Mouse (Mus musculus) forebrain, embryonic 11.5 days (tissue): ENCODE measurements around the gene Lrrc7. TPM values are rescaled to one million over a fixed set of nuclear protein-coding genes. Genes with fewer than 3 reads are reported as not detected.
"Not testable (repeated sequence)": the region's sequence is repeated elsewhere in the genome, so short reads cannot be mapped to it uniquely, and the experiment has no call there.

ENCODE experiments used
- ATAC-seq: fragments of 200-750 bp; cut with Nextera tagmentation; replicated peaks from 2 replicates; pipeline ENCODE4 v1.8.0; 2017; ENCODE audit warnings: moderate TSS enrichment; ENCODE audit not compliant: low FRiP score
- DNase-seq: peaks from one replicate; pipeline ENCODE4 v3.0.0-alpha.2; 2017; ENCODE audit warnings: low spot score
- H3K27ac ChIP-seq: fragments of 300-500 bp; sonication (generic); 2 replicates; pipeline ENCODE4 v1.5.1; 2014; ENCODE audit warnings: low read depth, low read length
- H3K27me3 ChIP-seq: fragments of 300-500 bp; sonication (generic); 2 replicates; pipeline ENCODE4 v1.6.1; 2014; ENCODE audit warnings: mild to moderate bottlenecking, low read length, mixed read lengths; ENCODE audit not compliant: control insufficient read depth, insufficient read depth
- H3K36me3 ChIP-seq: fragments of 300-500 bp; sonication (generic); 2 replicates; pipeline ENCODE4 v1.6.1; 2014; ENCODE audit warnings: mild to moderate bottlenecking, low read length, moderate library complexity, mixed read lengths; ENCODE audit not compliant: control insufficient read depth, insufficient read depth
- H3K4me1 ChIP-seq: fragments of 300-500 bp; sonication (generic); replicated peaks from 2 replicates; pipeline ENCODE4 v1.6.1; 2014; ENCODE audit warnings: low read length, mixed read lengths; ENCODE audit not compliant: control insufficient read depth, insufficient read depth
- H3K4me2 ChIP-seq: fragments of 300-500 bp; sonication (generic); 2 replicates; pipeline ENCODE4 v1.6.1; 2014; ENCODE audit warnings: low read depth, mild to moderate bottlenecking, low read length, moderate library complexity, mixed read lengths; ENCODE audit not compliant: severe bottlenecking
- H3K4me3 ChIP-seq: fragments of 300-500 bp; sonication (generic); 2 replicates; pipeline ENCODE4 v1.5.1; 2014; ENCODE audit warnings: low read depth, low read length
- H3K9ac ChIP-seq: fragments of 300-500 bp; sonication (generic); 2 replicates; pipeline ENCODE4 v1.6.1; 2014; ENCODE audit warnings: low read length
- H3K9me3 ChIP-seq: fragments of 300-500 bp; sonication (generic); 2 replicates; pipeline ENCODE4 v1.6.1; 2016; ENCODE audit warnings: low read length, mixed read lengths; ENCODE audit not compliant: control insufficient read depth
- WGBS: fragments of 180-500 bp; shearing (Covaris S2); extraction: QIAGEN DNeasy Blood & Tissue Kit; methylation state at CpG from one replicate; pipeline ENCODE4 v1.1.7; 2014; 5-methylcytosine and 5-hydroxymethylcytosine counted together
- polyA plus RNA-seq: library from polyadenylated mRNA; unstranded; fragments of >200 nt; fragmentation: Nextera tagmentation; extraction: Ambion mirVana; gene quantifications from 2 replicates; pipeline ENCODE4 v1.2.1, GENCODE M21; 2014

The Lrrc7 gene
- polyA plus RNA-seq, 1 experiment from 2014 or later: 3.2 TPM

DNA sequence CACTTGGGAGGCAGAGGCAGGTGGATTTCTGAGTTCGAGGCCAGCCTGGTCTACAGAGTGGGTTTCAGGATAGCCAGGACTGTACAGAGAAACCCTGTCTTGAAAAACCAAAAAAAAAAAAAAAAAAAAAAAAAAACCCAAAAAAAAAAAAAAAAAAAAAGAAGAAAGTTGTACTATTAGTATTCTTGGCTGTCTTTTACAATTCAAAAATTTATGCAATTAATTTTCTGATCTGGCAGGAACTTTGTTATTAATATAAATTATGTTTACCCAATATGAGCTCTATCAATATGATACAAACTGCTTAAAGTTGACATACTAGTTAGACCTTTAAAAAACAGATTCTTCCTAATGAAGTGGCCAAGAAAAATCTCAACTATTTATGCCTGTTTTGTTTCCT lies 459.5 kb downstream of the Lrrc7 start:
- H3K9me3 ChIP-seq, H3K9ac ChIP-seq, H3K27ac ChIP-seq, ATAC-seq, H3K27me3 ChIP-seq, H3K36me3 ChIP-seq, H3K4me1 ChIP-seq, H3K4me3 ChIP-seq, H3K4me2 ChIP-seq, DNase-seq: not testable (repeated sequence)
- 64% methylated on average over 1 of the region's 1 CpGs for WGBS

DNA sequence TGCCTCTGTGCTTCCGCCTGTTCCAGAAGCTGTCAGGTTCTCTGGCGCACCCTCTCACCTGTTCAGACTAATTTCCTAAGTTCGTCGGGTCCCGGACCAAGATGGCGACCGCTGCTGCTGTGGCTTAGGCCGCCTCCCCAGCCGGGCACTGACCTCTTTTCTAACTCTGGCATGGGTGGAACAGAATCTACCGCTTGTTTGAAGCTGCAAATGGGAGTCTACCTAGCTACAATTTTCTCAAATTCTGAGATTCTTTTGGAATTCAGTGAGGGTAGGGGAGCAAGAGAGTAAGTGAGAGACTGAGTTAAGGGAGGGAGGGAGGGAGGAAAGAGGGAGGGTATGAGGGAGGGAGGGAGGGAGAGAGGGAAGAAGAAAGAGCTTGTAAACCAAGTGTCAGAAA lies 460.0 kb downstream of the Lrrc7 start:
- H3K27ac ChIP-seq, DNase-seq, ATAC-seq, H3K36me3 ChIP-seq, H3K9ac ChIP-seq, H3K4me1 ChIP-seq, H3K4me3 ChIP-seq, H3K27me3 ChIP-seq, H3K9me3 ChIP-seq, H3K4me2 ChIP-seq: not testable (repeated sequence)
- WGBS: 87% methylated on average over 8 of the region's 10 CpGs

DNA sequence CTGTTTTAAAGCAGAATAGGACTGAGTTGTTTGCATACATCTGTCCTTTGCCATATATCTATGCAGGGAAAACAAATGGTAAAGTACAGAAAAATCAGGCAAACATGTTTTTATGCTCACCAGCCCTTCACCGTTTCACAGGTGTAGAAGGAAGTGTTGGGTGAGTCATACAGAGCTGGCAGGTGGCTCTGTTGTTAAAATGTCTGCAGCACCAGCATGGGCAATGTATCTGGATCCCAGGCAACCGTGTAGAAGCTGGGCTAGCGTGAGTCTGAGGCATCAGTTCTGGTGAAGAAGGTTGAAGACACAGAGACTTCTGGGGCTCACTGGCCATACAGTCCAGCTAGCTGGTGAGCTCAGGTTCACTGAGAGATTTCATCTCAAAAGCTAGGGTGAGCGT lies 468.1 kb downstream of the Lrrc7 start:
- no peaks in the 10 kb centered on the region for H3K4me1 ChIP-seq
- no peaks in the 10 kb centered on the region for H3K9me3 ChIP-seq
- no peak for ATAC-seq
- H3K36me3 ChIP-seq: no peaks in the 10 kb centered on the region
- no peak overlapping the region for H3K9ac ChIP-seq
- no peak for DNase-seq
- H3K27me3 ChIP-seq: no peaks in the 10 kb centered on the region
- no peak overlapping the region for H3K4me3 ChIP-seq
- H3K4me2 ChIP-seq: no peak overlapping the region
- H3K27ac ChIP-seq: no peak overlapping the region
- WGBS: 80% methylated on average over 4 of the region's 4 CpGs

DNA sequence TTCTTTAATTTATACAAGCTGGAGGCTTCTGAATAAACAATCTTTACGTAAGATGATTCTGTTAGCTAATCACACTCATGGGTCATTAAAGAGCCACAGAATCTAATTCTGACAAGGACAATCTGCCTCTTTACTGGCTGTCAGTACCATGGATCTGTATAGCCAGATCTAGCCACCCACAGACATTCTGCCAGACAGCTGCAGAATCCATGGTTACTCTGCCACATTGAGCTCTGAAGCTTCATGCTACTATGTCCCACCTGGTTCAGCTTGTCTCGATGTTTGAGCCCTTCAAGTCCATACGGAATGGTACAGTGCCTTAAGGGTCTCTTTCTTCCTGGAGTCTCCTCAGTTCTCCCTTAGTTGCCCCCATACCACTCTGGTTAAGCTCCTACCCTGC lies 470.4 kb downstream of the Lrrc7 start:
- no peak for ATAC-seq
- Histone ChIP-seq H3K36me3 (no peaks in the 10 kb centered on the region), H3K4me3 (no peak overlapping the region), H3K27ac (no peak overlapping the region), H3K27me3 (no peaks in the 10 kb centered on the region), H3K9ac (no peak overlapping the region), H3K4me1 (no peaks in the 10 kb centered on the region), H3K4me2 (no peak overlapping the region), H3K9me3 (no peaks in the 10 kb centered on the region)
- 84% methylated on average over 3 of the region's 3 CpGs for WGBS
- no peak for DNase-seq

DNA sequence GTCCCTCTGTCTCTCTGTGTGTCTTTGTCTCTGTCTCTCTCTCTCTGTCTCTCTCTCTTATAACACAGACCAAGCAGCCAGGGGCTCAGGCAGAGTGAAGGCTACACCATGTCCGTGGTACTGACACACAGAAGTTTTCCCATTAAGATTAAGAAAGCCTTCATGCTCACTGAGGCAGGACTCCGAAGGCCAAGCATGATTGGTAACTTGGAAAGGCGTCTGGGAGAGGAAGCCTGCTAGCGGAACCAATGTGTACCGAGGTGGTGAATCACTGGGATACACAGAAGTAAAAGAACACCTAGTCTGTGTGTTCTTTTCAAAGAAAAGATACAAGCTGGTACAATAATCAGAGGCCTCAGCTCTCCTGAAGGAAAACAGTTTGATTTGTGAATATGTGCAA lies 484.2 kb downstream of the Lrrc7 start:
- Histone ChIP-seq H3K36me3 (no peaks in the 10 kb centered on the region), H3K4me2 (no peak overlapping the region), H3K9me3 (no peaks in the 10 kb centered on the region), H3K27me3 (no peaks in the 10 kb centered on the region), H3K27ac (no peak overlapping the region), H3K9ac (no peak overlapping the region), H3K4me3 (no peak overlapping the region), H3K4me1 (no peaks in the 10 kb centered on the region)
- no peak for DNase-seq
- no peak for ATAC-seq
- WGBS: 80% methylated on average over 5 of the region's 5 CpGs

DNA sequence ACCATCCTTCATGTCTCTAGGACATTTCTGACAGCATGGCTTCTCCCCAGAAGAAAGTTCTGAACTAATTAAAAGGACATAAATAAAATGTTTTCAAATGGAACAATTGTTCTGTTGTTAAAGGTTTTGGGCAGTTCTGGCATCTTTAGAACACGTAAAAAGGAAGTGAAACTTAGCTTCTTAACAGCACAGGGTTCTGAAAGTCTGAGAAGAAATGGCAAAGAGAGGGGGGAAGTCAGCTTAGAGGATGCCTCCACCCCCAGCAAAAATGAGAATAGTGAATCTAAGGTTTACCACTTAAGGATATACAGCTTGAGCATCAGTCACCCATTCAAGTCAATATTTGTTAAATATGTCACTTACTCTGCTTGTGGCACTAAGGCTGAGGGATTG lies 484.6 kb downstream of the Lrrc7 start:
- Histone ChIP-seq H3K4me2 (no peak overlapping the region), H3K27ac (no peak overlapping the region), H3K36me3 (no peaks in the 10 kb centered on the region), H3K9ac (no peak overlapping the region), H3K27me3 (no peaks in the 10 kb centered on the region), H3K4me3 (no peak overlapping the region), H3K9me3 (no peaks in the 10 kb centered on the region), H3K4me1 (no peaks in the 10 kb centered on the region)
- ATAC-seq: no peak
- no peak for DNase-seq
- 63% methylated on average over 1 of the region's 1 CpGs for WGBS

DNA sequence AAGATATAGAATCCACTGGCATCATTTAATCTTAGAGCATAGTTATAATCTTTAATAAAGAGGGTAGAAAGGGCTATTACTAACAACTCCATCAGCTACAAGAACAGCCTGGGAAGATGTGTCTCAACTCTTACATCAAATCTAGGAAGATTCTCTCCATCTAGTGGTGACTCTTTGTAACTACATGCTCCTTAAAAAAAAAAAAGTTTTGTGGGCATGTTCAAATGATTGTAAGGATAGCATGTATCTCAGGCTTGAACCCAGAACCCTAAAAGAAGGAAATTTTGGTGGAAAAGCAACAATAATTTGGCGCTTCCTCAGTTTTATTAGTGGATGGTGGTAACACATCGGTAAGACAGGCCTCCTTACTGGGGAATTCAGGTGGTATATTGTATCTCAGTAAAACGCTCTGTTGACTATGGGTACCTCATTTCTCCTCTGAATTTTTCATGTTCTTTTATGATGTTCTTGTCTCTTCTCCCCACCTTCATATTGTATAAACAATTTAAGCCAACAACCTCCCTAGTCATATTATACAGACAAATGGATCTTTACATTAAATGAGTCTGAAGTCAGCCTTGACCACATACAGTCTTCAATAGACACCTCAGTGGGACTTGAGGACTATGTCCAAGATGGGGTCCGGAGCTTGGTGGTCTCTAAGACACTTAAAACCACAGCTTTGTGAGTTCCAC lies 485.2 kb downstream of the Lrrc7 start:
- H3K27ac ChIP-seq: no peak overlapping the region
- H3K4me1 ChIP-seq: no peaks in the 10 kb centered on the region
- H3K36me3 ChIP-seq: no peaks in the 10 kb centered on the region
- DNase-seq: no peak
- 49% methylated on average over 4 of the region's 4 CpGs for WGBS
- no peaks in the 10 kb centered on the region for H3K27me3 ChIP-seq
- no peak overlapping the region for H3K4me2 ChIP-seq
- H3K9ac ChIP-seq: no peak overlapping the region
- H3K4me3 ChIP-seq: no peak overlapping the region
- ATAC-seq: no peak
- H3K9me3 ChIP-seq: no peaks in the 10 kb centered on the region

DNA sequence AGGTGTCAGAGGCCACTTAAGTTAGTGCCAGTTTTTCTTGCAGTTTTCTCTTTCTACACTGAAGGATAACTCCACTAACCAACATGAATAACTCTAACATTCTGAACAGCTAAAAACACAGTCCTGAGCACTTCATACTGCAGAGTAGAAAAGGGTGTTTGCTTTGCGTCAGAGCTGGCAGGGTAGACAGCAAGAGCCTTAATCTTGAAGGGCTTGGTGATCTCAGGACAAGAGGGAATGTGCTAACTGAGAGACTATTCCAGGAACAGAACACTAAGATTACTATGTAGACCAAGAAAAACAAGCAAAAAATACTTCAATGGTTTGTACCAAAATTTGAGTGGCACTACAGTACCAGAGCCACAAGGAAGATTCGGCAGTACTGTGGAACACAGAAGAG lies 487.0 kb downstream of the Lrrc7 start:
- H3K27me3 ChIP-seq: no peaks in the 10 kb centered on the region
- WGBS: 92% methylated on average over 2 of the region's 2 CpGs
- H3K36me3 ChIP-seq: no peaks in the 10 kb centered on the region
- DNase-seq: no peak
- H3K4me3 ChIP-seq: no peak overlapping the region
- no peak overlapping the region for H3K4me2 ChIP-seq
- no peak overlapping the region for H3K9ac ChIP-seq
- no peak overlapping the region for H3K27ac ChIP-seq
- no peaks in the 10 kb centered on the region for H3K4me1 ChIP-seq
- no peaks in the 10 kb centered on the region for H3K9me3 ChIP-seq
- no peak for ATAC-seq

DNA sequence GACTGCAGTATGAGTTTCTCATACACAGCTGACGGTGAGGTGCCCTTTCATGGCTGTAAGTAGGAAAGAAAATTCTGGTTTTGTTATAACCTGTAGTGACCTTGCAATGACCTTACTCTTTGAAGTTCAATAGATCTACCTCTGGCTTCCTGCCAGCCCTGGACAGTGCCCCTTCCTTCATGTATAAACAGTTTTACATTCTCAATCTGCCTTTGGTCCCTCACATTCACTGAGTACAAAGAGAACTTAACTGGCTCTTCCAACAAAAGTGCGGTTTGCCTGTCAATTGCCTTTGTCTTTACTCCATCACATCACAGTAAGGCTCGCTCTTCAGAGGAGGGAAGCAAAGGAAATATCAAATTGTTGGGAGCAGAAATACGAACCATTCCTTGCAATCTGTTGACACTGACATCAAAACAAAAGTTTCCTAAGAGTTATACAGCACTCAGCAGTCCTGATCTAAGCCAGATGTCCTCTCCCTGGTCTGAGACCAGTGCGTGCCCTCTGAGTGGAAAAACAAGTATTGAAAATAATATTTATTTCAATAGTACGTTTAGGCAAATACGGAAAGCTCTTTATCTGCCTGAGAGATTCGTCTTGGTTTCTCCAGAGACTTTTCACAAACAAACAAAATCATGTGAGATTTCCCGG lies 493.3 kb downstream of the Lrrc7 start:
- H3K4me1 ChIP-seq: no peaks in the 10 kb centered on the region
- H3K27ac ChIP-seq: no peak overlapping the region
- no peak overlapping the region for H3K9ac ChIP-seq
- no peak overlapping the region for H3K4me3 ChIP-seq
- H3K9me3 ChIP-seq: no peaks in the 10 kb centered on the region
- H3K36me3 ChIP-seq: no peaks in the 10 kb centered on the region
- ATAC-seq (no peak), DNase-seq (no peak)
- H3K27me3 ChIP-seq: no peaks in the 10 kb centered on the region
- H3K4me2 ChIP-seq: no peak overlapping the region
- 79% methylated on average over 9 of the region's 9 CpGs for WGBS
